Mouse (Mus musculus) megakaryocyte, embryonic 14.5 days (primary cell): ENCODE data around the gene Scd1.

Experiments used
- FLI1 ChIP-seq: IDR thresholded peaks from 2 replicates; pipeline ENCODE4 v1.6.1; 2012; ENCODE audit warnings: low read length, inconsistent platforms, mixed read lengths
- GATA1 ChIP-seq: IDR thresholded peaks from 3 replicates; pipeline ENCODE4 v1.6.1; 2012; ENCODE audit warnings: mixed read lengths, low read length, inconsistent platforms, borderline replicate concordance

DNA sequence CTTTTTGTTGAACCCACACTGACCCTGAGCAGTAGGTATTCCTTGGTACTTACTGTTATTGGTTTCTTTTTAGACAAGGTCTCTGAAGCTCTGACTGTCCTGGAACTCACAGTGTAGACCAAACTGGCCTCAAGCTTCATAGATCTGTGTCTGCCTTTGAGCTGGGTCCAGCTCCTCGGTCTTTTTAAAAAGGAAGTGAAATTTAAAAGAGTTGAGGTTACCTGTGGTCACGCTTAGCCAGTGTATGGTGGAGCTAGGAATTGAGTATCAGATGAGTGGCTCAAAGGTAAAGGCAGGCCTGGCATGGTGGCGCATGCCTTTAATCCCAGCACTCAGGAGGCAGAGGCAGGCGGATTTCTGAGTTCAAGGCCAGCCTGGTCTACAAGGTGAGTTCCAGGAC, 916 bp upstream of the Scd1 start:
- TF ChIP-seq GATA1 (no peak), FLI1 (no peak)
